Mouse (Mus musculus) ovary, adult 18-20 months (tissue): Measurements from ENCODE around the gene Map2k6.

Experiments used
- DNase-seq: peaks from one replicate; pipeline ENCODE4 v3.0.0; 2022; ENCODE audit warnings: low spot score, mixed read lengths

Gene Map2k6

GRCm38 (mm10) chr11:110487796-110488195 is 88.9 kb downstream of the Map2k6 start:
- DNase-seq: no peak

- no peak for DNase-seq
These were observed 89.4 kb downstream of the Map2k6 start for GRCm38 (mm10) chr11:110488301-110488700.

- DNase-seq: no peak
These were observed 96.6 kb downstream of the Map2k6 start for GRCm38 (mm10) chr11:110495323-110496060.

- no peak for DNase-seq
These were observed 97.1 kb downstream of the Map2k6 start for GRCm38 (mm10) chr11:110496061-110496446.

GRCm38 (mm10) chr11:110497743-110498142 is 98.8 kb downstream of the Map2k6 start:
- no peak for DNase-seq

- DNase-seq: no peak
These were observed 99.8 kb downstream of the Map2k6 start for GRCm38 (mm10) chr11:110498651-110499213.

GRCm38 (mm10) chr11:110502937-110503670 is 104.2 kb downstream of the Map2k6 start:
- DNase-seq: no peak

- no peak for DNase-seq
These were observed 112.5 kb downstream of the Map2k6 start for GRCm38 (mm10) chr11:110511466-110511865.

GRCm38 (mm10) chr11:110518648-110519047 is 119.7 kb downstream of the Map2k6 start:
- no peak for DNase-seq

GRCm38 (mm10) chr11:110522906-110523305 is 124.0 kb downstream of the Map2k6 start:
- DNase-seq: no peak

GRCm38 (mm10) chr11:110526156-110526555 is 127.2 kb downstream of the Map2k6 start:
- DNase-seq: no peak

- no peak for DNase-seq
These were observed 132.2 kb downstream of the Map2k6 start for GRCm38 (mm10) chr11:110531087-110531486.

GRCm38 (mm10) chr11:110534856-110535255 is 135.9 kb downstream of the Map2k6 start:
- DNase-seq: no peak

- DNase-seq: no peak
These were observed 137.6 kb downstream of the Map2k6 start for GRCm38 (mm10) chr11:110536533-110536932.

- peak; percentile 5 for DNase-seq
These were observed 138.7 kb downstream of the Map2k6 start for GRCm38 (mm10) chr11:110537602-110538001.

GRCm38 (mm10) chr11:110538206-110538605 is 139.3 kb downstream of the Map2k6 start:
- DNase-seq: no peak

- DNase-seq: no peak
These were observed 143.0 kb downstream of the Map2k6 start for GRCm38 (mm10) chr11:110541933-110542332.

GRCm38 (mm10) chr11:110544419-110545210 is 145.7 kb downstream of the Map2k6 start:
- DNase-seq: no peak

GRCm38 (mm10) chr11:110545416-110545815 is 146.5 kb downstream of the Map2k6 start:
- DNase-seq: no peak

- DNase-seq: no peak
These were observed 152.6 kb downstream of the Map2k6 start for GRCm38 (mm10) chr11:110551471-110551967.

- no peak for DNase-seq
These were observed 163.6 kb downstream of the Map2k6 start for GRCm38 (mm10) chr11:110562320-110563081.
